Mouse (Mus musculus): ENCODE measurements around the gene Ermp1.

DNA sequence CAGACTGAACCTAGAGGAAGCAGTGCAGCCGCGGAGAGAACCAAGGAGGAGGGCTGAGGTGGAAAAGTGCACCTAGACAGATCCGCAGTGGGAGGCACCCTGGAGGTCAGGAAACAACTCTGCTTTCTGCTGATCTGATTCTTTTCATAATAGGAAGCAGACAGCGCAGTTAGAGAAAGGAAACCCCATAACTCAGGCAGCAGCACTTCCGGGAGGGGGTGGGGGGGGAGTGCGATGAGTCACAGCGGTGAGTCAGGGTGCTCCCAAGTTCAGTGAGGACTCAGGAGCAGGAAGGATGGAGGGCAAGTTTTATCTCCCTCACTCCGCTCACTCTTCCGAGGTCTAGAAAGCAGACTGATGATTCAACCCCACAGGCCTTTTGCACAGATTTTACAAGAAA is 7.2 kb downstream of the Ermp1 start:
- no peak for TF ChIP-seq POLR2A (IDR thresholded peaks at IDR 0.05; ENCODE audit: insufficient read length, low read depth)
- TF ChIP-seq SRF (IDR thresholded peaks at IDR 0.05; ENCODE audit: control insufficient read depth, insufficient read length, low read depth), result no peak
- no peak for TF ChIP-seq POLR2AphosphoS2 (IDR thresholded peaks at IDR 0.05; ENCODE audit: insufficient read length, low read depth)
- no peak for TF ChIP-seq E2F4 (IDR thresholded peaks at IDR 0.05; ENCODE audit: insufficient read depth)
- TF ChIP-seq TCF12 (IDR thresholded peaks at IDR 0.05; ENCODE audit: insufficient read depth, poor library complexity, severe bottlenecking), result no peak
- no peak for TF ChIP-seq REST (IDR thresholded peaks at IDR 0.05; ENCODE audit: insufficient read depth, insufficient read length)

All from myocyte (in vitro differentiated cells).